Mouse (Mus musculus): ENCODE measurements around the gene Il1f5.

GRCm38 (mm10) chr2:24296837-24297236 lies 20.1 kb downstream of the Il1f5 start:
- TF ChIP-seq POLR2A (IDR thresholded peaks at IDR 0.05; ENCODE audit: insufficient read depth, low read length) (no peak), EP300 (IDR thresholded peaks at IDR 0.05; ENCODE audit: insufficient read depth, low read depth, low read length) (no peak)

All from ES-Bruce4 (cell line).